Mouse (Mus musculus) 416B (cell line): Measurements from ENCODE around the gene Daw1.

Source experiments
- DNase-seq: peaks from one replicate; pipeline ENCODE4 v3.0.0; 2011; ENCODE audit warnings: low read depth

Gene Daw1

GRCm38 (mm10) chr1:83159603-83160002 is at the start of gene Daw1:
Gene Daw1, plus strand, starts transcription at chr1:83159752.
- no peak for DNase-seq

DNA sequence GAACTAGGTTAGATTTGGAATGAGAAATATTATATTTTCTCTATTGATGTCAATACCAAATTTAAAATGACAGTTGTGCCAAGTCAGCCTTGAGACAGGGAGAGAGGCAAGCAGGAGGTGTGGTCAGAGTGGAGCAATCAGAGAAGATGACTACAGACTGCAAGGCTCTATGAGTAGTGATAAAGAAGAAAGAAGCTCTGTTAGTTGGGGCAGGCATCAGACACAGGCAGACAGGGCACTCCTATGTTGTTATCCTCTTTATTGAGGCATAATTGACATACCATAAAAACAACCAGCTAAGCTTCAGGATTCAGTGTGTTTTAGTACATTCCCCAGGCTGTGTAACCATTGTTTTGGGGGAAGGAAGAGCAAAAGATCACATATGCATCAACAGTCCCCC is 48.6 kb upstream of the Daw1 start:
- no peak for DNase-seq

DNA sequence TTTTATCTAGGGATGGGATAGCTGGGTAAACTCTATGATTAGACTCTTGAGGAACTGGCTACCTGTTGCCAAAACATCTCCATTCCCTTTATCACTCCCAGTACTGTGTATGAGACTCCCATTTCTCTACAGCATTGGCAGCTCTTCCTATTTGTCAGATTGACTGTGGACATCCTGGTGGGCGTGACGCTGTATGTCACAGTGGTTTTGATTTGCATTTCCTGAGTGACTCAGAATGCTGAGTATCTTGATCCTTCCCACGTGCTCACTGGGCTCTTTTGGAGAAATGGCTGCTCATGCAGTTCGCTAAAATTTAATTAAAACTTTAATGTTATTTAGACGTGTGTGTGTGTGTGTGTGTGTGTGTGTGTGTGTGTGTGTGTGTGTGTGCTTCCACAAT is 47.8 kb upstream of the Daw1 start:
- DNase-seq = peak; percentile 53

- DNase-seq = no peak
Observed at GRCm38 (mm10) chr1:83116447-83117137, 43.0 kb upstream of the Daw1 start, which contains the start of gene Ccl20. Gene Ccl20, plus strand, starts transcription at chr1:83116766.

DNA sequence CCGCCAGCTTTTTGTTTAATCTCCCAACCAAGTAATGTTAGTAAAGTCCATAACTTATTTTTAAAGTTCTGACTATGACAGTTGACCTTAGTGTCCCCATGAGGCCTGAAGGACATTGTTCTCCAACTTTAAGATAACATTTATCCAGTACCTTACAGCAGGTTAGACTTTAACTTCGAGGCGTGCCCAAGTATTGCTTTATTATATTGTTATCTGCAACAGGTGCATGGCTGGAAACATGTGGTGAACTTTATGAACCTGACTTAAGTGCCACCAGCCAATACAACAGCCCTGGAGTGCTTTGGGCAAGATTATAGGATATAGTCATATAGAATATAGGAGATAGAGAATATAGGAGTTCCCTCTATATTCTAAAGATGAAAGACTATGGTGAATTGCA is 42.3 kb upstream of the Daw1 start:
- DNase-seq = no peak

DNA sequence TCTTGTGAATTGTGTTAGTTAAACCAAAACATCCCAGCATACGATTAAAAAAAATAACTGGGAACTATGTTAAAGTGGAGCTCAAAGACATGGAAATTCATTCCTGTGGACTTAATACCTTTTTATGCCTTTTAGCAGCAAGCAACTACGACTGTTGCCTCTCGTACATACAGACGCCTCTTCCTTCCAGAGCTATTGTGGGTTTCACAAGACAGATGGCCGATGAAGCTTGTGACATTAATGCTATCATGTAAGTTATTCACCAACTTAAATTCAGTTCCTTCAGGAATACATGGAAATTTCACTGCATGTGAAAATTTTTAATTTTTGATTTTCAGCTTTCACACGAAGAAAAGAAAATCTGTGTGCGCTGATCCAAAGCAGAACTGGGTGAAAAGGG is 41.9 kb upstream of the Daw1 start:
- no peak for DNase-seq

DNA sequence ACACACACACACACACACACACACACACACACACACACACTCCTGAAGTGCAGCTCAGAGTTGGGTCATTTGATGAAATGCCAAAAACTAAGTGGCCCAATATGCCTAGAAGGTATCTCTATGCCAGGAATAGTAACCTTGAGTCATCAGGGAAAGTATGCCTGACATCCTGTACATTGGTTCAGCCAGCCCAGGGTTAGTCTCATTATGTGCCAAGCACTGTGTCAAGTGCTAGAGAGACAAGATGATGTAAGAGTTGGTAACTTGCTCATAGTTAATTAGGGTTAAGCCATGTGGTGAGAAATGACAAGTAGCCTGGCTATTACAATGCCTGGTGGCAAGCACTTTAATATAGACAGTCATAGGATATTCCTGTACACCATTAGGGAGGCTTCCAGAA is 39.6 kb upstream of the Daw1 start:
- DNase-seq = peak; percentile 13

- DNase-seq = peak; percentile 8
Observed at GRCm38 (mm10) chr1:83120312-83120711, 39.2 kb upstream of the Daw1 start.

DNA sequence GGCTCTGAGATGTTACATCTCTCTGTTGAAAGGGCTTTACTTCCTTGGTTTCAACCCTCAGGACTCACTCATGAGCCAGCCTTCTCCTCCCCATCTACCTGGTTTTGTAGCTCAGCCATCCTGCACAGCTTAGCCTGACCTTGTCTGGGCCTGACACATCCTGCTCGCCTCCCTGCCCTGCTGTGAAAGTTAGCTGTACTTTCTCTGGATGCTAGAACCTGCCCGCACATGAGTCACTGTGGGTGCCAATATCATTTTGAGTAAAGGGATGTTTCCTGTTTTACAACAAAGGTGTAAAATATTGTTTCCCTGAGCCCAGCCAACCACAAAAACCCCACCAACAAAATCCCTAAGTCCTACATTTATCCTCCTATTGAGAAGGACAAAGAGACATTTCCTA is 36.4 kb upstream of the Daw1 start:
- DNase-seq = no peak

DNA sequence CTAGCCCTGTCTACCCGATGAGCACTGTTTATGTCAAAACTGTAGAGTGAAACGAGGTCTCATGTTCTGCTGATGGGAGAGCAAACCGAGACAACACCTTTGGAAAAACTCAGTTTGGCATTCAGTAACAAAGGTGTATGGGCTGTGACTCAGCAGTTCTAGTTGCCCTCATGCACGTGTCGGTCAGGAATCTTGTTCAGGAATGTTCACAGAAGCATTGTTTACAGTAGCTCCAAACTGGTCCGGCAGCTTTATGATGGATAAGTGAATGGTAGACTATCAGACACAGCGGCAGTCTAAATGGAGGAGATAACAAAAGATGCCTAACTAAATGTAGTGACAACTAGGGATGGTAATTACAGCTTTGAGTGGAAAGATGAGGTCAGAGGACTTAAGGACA is 23.7 kb upstream of the Daw1 start:
- DNase-seq = no peak

- DNase-seq = no peak
Observed at GRCm38 (mm10) chr1:83137847-83138246, 21.7 kb upstream of the Daw1 start.

DNA sequence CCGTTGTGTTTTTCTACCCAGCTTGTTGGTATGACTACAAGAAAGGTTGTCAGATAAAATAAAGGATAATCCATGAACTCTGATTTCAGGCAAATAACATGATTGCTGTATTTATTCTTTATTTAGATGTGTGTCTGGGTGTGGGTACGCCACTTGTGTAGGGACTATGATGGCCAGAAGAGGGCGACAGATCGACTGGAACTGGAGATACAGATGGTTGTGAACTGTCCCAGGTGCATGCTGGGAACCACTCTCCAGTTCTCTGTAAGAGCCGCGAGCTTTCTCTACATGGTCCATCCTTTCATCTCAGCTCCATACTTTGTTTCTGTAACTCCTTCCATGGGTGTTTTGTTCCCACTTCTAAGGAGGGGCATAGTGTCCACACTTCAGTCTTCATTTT is 20.8 kb upstream of the Daw1 start:
- DNase-seq = no peak

DNA sequence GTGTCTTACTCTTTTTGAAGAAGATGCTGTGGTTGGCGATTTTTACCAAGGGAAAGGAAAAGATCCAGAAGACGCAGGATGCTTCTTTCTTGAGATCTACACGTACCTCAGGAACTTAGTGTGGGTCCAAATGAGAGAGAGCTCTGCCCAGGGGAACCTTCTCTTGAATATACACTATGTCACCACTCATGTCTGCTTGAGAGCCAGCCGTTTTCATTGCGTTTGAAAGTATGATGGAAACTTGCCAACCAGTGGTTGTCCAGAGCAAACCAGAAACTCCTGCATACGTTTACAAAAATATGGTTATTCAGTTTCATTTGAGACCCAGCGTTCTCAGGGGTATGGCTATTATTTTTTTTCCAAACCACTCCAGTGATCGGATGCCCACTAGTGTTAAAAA is 18.0 kb upstream of the Daw1 start:
- no peak for DNase-seq

- DNase-seq = no peak
Observed at GRCm38 (mm10) chr1:83142055-83142454, 17.5 kb upstream of the Daw1 start.

DNA sequence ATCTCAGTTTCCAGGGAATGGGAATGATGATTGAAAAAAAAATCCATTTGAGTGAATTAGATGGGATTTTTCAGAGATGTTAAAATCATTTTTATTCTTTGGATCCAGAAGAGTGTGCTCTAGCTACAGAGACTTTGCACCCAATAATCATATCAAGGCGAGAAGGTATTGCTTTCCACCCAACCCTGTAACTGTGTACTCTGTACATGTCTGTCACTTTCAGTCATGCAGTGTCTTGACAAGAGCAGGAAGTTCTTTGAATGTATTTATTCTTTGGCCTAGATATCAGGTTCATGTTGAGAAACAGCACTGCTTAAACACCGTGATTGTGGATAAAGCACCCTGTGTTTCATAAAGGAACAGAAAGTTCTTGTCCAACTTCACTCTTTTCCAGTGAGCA is 13.0 kb upstream of the Daw1 start:
- DNase-seq = no peak

- peak; percentile 5 for DNase-seq
Observed at GRCm38 (mm10) chr1:83150227-83150626, 9.3 kb upstream of the Daw1 start.

DNA sequence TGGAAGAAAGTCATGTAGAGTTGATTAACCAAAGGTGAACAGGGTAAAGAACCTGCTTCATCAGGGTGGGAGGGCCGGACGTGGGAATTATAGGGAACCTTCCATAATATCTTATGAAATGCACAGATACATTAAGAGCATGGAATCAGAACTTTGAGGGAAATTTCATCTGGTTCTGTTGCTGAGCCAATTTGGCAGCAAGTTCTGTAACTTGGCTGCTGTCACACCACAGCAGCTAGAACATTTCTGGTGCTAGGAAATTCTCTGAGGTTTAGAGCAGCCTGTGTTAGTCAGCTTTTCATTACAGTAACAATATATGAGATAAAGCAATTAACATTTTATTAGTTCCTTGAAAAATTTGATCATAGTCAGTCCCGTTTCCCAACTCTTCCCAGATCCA is 6.6 kb upstream of the Daw1 start:
- DNase-seq = no peak

- peak; percentile 37 for DNase-seq
Observed at GRCm38 (mm10) chr1:83156876-83157275, 2.7 kb upstream of the Daw1 start.

DNA sequence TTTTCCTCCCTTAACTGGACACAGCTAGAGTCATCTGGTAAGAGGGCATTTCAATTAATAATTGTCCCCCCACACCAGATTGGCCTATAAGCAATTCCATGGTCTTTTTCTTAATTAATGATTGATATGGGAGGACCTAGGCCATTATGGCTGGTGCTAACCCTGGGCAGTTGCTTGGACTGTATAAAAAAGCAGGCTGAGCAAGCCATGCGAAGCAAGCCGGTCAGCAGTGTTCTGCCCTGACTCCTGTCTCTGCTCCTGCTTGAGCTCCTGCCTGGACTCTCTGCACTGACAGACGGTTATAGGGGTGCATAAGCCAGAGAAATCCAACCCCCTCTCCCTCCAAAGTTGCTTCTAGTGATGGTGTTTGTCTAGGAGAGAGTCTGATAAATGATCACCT is 2.1 kb downstream of the Daw1 start:
- no peak for DNase-seq

- no peak for DNase-seq
Observed at GRCm38 (mm10) chr1:83164027-83164426, 4.5 kb downstream of the Daw1 start.

GRCm38 (mm10) chr1:83169158-83169557 is 9.6 kb downstream of the Daw1 start:
- DNase-seq = no peak

GRCm38 (mm10) chr1:83175985-83176384 is 16.4 kb downstream of the Daw1 start:
- DNase-seq = no peak

- DNase-seq = no peak
Observed at GRCm38 (mm10) chr1:83179531-83179930, 20.0 kb downstream of the Daw1 start.

DNA sequence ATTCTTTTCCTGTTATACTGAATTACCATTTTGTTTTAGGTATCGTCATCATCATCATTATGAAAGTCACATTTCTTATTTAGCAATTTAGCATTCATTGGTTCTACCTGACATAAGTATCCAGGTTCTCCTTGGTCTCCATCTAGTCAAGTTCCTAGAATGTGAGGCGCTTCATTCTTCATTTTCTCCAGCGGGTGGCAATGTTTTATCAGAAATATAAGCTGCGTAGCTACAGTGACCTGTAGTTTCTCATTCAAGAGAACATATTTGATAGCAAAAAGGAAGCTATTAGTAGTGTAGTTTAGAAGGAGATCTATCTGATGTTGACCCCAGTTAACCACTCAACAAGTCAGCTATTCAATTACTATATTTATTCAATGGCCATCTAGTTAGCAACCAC is 21.9 kb downstream of the Daw1 start:
- DNase-seq = peak; percentile 28

- DNase-seq = peak; percentile 58
Observed at GRCm38 (mm10) chr1:83187154-83187553, 27.6 kb downstream of the Daw1 start.
